Mouse (Mus musculus) cerebellum, postnatal 36 days (tissue): Measurements from ENCODE around the gene Zranb2.

Experiments used
- DNase-seq, 2 experiments: peaks; one replicate each; pipeline ENCODE4 v3.0.0; 2021 to 2022; ENCODE audit warnings: mixed read lengths in 2 of 2

Zranb2 gene

DNA sequence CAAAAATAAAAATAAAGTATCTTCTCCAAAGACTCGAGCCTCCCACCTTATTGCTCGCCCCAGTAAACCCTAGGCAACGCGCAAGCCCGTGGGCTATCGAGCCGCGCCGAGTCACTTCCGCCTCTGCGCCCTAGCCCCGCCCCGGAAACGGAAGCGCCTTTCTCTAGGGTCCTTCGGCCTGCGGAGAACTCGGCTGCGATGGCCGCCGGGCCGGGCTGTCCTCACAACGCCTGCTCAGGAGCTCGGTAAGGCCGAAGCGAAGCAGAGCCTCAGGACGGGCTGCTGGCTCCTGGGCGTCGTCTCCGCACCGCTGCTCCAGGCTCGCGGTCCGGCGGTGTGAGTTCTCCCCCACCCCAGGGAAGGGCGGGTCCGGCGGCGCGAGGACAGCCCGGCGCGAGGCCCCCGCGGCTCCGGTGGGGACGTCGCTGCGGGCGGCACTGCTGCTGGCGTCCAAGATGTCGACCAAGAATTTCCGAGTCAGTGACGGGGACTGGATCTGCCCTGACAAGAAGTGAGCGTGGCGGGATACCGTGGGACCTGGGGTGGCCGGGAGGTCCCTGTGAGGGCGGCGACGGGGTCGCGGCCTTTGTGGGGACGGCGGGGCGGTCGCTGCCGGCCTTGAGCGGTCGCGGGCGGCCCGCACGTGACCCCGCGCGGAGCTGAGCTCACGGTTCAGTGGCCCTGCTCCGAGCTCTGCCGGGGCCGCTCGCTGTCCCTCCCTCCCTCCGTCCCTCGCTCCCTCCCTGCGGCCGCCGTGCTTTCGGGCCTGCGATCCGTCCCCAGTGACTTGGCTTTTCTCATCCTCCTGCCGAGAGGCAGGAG is at the start of gene Zranb2:
Zranb2 (plus strand) TSS at position 197 of the 822 bp plus-strand sequence.
- peak; percentile 96 for DNase-seq

DNA sequence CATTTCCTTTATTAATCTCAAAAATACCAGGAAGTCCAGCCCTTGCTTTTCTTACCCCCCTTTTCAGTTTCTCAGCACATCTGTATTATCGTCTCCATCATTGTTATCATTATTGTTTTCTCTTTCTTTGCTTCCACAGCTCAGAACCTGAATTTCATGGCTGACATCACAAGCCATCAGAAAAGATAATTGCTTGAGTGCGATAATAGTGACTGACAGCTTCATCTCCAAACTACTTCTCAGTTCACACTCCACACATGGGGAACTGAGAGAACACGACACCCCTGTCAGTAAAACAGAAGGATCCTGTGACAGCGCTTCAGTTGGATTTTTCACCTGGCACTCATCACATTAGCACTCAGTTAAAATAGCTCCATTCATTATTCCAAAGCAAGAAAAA is 41.9 kb upstream of the Zranb2 start:
- DNase-seq: no peak

DNA sequence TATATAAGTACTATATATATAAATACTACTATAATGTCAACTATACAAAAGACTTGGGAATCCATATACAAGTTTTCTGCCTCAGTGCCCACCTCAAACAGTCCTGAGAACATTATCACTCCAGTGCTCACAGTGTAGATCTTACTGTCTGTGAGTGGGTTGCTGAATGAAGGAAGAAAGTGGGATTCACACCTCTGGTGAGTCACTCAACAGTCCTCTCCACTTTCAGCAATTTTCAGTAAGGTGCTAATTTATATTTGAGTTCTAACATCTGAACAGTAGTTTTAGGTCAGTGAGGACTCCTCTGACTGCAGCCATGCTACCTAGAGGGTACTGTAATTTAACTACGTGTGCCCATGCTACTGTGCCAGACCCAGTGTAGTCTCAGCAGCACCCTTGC is 31.7 kb upstream of the Zranb2 start:
- DNase-seq: no peak

DNA sequence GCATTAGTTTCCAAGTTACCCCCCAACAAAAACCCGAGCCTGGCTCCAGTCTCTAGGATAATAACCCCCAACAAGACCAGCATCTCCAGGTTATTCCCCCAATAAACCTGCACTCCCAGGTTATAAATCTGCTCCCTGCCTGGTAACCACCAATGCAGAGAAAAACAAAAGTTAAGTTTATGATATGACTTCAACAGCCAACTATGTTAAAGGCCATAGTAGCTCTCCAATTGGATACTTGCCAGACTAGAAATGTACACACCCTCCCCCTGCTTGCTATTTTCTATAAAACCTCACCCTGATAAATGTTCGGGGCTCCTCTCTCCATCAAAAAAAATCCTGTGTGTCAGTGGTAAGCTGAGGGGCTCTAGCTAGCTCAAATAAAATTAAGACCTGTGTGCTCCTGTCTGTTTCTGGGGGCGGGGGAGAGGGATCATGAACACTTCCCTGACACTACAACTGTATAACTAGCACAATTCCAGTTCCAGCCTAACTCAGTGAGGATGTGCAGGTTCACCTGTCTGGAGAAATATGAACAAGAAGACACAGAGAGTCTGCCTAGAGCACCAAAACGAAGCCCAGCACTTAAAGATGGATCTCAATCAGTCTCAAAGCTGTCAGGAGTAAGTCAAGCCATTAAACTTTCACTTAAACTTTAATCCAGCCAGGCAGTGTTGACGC is 19.7 kb upstream of the Zranb2 start:
- DNase-seq: no peak

DNA sequence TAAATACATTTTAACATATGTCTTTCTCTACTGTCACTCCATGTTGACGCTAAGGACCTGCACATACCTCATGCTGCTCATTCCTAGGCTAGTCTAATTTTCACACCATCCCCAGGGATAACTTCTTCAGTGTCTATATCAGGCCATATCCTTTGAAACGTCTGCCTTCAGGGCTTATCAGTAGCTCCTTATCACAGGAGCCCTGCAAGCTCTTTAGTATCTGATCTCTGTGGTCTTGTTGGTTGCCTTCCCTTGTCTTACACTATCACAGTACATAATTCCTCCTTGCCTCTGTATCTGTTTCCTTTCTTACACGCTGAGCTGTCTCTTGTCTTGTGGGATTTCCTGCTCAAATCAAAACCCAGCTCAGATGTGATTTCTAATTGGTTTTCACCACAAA is 17.5 kb upstream of the Zranb2 start:
- no peak for DNase-seq

DNA sequence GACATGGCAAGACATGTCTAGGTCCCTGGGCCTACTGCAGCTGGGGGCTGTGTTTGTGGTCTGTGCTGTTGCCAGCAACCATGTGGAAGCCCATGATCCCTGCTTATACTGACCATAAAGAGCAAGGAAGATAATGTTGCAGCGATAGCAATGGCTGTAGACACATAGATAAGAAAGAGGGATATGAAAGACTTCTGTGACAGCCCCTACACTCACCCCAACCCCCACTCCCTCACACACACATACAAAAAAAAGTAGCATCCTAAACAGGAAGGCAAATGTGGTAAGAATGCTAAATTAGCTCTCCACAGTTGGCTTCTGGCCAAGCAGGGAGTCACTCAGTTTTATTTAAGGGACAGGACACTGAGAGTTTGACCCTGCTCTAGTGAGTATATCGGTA is 16.0 kb upstream of the Zranb2 start:
- DNase-seq: no peak

DNA sequence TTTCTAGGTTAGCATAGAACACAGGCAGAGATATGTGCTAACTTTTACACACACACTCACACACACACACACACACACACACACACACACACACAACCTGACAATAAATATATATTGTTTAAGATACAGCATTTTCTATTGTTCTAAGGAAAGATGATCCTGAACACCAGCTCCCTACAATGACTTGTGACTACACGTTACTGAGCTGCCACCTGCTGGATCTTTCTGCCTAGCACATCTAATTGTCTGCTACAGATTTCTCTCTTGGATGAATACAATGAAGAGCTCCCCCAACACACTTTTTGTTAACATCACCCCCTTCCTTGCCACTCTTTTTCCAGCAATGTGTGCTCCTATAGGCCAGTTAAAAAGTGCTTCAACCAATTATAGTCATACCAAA is 13.5 kb upstream of the Zranb2 start:
- DNase-seq: peak; percentile 67 to 75

DNA sequence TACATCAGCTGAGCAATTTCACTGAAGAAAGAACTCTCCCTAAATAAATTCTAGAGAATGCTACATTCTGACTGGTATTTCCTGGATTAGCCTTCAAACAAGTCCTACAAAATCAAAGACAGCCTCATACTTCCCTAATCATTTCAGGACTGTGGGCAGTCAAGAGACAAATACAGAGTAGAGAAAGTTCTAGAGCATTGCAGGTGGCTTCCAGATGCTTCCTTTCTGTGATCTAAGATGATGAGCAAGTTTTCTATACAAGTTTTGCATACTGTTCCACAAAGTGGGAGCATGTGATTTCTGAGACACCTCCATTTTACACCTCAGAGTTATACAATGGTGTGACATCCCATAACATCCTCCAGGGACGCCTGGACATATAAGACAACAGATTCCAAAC is 10.1 kb upstream of the Zranb2 start:
- no peak for DNase-seq

DNA sequence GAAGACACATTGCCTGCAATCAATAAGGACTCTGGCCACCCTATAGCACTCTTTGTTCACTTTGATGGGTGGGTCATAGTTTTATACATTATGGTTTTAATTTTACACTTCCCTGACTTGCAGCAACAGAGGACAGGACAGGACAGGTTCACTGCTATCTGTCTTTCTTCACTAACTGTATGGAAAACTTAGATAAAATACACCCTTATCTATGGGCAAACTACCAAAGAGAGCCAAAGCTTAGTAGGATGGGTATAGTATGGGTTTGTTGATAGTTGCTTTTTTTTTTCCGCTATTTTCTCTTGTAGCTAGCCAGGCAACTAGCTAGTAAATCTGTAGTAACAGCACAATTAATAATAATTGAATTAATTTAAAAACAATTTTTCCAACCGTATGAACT is 2.4 kb upstream of the Zranb2 start:
- DNase-seq: no peak

DNA sequence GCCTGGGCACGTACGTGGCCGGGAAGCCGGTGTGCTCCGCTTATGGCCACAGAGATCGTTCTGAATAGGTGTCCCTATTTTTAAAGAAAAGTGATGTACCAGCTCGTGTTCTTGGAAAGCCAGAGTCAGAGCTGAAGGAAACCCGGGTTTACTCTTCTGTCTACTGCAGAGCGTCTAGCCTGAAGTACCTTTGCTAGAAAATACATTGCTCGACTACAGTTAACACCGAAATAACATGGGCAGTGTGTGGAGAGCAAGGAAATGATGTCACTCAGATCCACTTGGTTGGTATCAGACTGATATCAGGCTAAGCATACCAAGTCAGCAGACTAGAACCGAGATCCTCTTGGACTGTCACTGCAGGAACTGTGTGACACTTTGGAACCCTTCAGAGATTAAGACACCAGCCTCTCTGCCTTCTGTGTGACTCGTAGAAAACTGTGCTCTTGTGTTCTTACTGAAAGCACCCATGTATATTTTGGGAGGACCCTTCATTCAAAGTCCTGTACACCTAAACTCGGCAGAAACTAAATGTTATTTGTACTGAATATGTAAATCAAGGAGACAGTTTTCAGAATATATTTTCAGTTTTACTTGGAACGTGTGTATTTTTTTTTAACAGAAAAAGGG is 941 bp downstream of the Zranb2 start:
- DNase-seq: no peak

DNA sequence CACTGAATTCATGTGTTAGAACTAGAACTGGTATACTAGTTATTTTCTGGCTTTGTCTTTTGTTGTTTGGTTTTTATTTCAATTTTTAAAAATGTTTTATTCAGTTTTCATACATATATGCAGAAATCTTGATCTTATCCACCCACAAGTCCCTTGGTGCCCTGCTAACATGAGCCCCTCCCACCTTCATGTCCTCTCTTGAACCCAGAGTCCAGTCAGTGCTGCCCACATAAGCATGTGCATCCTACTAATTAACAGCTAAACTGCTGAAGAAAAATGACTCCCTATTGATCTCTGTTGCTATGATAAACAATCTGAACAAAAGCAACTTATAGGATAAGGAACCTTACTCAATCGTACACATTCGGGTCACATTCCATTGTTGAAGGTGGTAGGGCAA is 15.4 kb downstream of the Zranb2 start:
- DNase-seq: no peak

DNA sequence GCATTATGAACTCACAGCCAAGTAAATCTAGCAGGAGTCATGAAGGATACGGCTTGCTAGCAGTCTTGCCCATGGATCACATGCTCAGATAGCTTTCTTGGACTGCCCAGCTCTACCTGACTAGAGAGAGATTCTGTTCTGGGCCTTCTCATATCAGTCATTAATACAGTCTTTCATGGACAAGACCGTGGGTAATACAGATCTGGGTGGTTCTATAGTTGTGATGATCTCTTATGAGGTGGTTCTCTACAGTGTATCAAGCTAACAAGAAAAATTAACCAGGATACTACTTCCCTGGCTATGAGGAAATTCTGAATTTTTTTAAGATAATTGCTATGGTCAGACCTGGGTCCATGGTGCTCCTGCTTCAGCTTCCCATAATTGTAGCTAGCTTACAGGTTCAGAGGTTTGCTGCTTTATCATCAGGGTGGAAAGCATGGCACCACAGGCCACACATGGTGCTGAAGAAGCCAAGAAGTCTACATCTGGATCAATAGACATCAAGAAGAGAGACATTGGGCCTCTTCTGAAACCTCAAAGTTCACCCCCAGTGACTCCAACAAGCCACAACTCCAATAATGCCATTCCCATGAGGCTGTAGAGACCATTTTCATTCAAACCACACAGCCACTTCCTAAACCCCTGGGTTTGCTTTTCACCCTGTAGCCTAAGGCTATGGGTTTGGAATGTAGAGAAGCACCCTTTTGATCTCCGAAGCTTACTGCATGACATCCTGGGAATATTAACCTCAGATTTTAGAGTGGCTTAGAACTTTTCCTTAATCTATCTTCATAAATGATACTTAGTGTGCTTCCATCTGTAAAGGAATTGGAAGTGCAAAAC is 16.0 kb downstream of the Zranb2 start:
- DNase-seq: no peak

DNA sequence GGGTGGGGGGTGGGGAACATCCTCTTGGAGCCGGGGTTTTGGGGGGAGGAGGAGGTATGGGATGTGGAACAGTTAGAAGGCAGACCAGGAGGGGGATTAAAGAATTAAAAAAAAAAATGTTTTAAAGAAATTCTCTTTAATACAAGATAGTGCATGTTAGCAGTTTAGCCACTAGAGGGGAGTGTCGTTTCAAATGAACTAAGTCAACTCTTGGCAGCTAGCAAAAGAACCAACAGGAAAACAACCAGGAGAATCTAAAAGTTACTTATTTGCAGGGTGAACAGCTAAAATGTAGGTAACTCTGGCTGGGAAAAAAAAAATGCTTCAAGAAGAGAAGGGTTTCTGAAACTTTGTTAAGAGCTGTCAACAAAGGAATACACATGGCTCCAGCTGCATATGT is 31.2 kb downstream of the Zranb2 start:
- DNase-seq: no peak

DNA sequence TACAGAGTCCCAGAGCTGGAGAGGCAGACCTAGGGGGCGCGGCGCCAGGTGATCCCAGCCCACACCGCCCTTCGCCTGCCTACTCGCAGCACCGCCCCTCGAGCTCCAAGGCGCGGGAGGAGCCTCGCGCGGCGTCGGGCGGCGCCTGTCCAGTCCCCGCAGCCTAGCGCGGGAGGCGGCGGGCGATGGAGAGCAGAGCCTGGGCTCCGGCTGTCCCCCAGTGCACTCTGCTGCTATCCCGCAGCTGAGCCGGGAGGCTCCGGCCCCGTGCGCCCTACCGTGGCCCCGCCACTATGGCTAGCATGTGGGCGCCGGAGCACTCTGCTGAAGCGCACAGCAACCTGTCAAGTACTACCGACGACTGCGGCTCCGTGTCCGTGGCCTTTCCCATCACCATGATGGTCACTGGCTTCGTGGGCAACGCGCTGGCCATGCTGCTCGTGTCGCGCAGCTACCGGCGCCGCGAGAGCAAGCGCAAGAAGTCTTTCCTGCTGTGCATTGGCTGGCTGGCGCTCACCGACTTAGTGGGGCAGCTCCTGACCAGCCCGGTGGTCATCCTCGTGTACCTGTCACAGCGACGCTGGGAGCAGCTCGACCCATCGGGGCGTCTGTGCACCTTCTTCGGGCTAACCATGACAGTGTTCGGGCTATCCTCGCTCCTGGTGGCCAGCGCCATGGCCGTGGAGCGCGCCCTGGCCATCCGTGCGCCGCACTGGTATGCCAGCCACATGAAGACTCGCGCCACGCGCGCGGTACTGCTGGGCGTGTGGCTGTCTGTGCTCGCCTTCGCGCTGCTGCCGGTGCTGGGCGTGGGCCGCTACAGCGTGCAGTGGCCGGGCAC is 33.0 kb downstream of the Zranb2 start, which contains the start of gene Ptger3:
Ptger3 (plus strand) TSS at position 168 of the 841 bp plus-strand sequence.
- no peak for DNase-seq

DNA sequence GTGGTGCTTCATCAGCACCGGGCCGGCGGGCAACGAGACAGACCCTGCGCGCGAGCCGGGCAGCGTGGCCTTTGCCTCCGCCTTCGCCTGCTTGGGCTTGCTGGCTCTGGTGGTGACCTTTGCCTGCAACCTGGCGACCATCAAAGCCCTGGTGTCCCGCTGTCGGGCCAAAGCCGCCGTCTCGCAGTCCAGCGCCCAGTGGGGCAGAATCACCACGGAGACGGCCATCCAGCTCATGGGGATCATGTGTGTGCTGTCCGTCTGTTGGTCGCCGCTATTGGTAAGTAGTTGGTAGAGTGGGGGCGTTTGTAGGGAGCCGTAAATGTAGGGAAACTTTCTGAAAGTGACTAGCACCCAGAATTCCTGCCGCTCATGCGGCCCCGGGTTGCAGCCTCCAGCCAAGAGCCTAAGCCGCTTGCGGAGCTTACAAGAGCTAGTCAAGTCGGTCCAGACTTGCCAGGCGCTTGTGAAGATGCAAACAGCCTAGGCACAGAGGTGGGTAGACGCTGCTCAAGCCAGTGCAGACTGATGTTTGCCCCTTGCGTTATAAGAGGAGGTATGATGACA is 33.7 kb downstream of the Zranb2 start:
- no peak for DNase-seq

DNA sequence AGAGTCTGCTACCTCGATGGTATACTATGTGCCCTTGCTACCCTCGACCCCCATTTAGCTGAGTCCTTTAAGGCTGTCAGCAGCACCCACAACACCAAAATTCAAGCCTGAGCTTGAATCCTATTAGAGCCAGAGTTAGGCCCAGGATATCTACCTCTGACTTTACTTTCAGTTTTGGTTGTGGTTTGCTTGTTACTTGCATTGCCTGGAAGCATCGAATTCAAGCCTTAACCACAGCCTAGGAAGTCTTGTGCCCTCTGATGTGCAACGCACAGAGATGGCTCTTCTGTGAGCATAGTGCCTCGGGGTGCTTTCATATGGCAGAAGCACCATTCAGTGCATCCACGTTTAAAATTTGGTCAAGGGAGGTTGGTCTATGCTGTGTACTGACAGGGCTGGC is 38.1 kb downstream of the Zranb2 start:
- DNase-seq: no peak

DNA sequence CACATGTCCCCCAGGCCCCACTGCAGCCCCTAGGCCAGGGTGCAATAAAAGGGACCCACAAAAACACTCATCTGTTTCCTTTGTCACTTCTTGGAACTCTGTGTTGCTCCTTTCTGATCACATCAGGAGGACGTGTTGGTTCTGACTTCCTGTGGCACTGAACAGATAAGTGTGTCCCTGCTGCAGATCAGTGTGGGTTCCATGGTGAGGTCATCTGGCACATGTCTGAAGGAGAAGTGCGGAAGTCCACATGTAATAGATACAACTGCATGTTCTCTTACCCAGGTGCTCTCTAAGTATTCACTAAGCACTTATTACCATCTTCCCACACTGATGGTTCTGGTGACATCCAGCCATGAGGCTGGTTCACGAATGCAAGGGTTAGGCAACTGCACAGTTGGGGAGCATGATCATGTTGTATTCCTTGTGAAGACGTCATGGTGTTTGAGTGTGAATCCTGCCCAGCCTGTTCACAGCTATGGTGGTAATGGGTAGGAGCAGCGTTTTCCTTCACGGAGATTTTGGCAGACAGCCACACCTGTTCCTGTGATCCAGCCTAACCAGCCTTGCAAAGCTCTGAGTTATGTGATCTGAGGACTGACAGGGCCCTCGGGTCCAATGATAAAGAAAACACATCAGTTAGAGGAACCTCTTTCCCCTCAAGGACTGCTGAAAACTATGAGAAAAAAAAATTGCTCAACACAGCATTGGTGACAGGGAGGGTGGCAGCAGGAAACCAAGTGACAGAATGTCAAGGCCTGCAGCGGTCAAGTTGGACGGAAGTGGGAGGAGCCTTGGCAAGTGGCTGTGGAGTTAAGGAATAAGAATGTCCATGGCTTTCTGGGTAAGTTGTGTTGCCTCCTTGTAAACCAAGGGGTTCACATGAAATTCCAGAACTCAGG is 41.7 kb downstream of the Zranb2 start:
- DNase-seq: no peak

DNA sequence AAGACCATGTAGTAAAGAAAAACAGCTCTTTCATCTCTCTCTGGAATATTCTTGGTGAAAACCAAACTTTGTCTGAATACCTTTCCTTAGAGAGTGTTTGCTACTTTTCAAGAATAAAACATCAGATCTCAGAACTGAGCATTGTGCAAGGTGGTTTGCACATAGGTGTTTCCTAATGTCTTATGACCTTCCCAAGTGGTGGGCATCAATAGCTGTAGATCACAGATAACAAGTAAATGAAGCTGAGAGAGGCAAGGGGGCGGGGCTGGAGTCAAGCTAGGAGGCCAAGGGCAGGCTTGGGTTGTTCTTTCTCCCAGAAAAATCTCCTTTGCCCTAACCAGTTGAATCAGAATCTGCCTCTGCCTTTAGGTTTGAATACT is 42.4 kb downstream of the Zranb2 start:
- no peak for DNase-seq

DNA sequence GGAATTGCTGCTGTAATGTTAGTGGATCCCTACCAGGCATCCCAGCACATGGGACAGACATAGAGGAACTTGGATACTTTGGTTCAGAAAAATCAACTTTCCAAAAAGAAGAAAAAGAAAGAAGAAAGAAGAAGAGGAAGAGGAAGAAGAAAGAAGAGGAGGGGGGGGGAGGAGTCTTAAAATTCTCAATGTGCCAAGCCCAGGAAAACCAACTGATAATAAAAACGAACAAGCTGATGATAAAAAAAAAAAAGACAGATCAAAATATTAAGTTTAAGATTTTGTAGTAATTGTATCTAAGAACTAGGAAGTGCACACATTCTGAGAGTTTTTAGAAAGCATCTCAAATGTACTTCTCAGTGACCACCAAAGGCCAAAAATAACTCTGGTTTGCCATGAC is 42.9 kb downstream of the Zranb2 start:
- no peak for DNase-seq

DNA sequence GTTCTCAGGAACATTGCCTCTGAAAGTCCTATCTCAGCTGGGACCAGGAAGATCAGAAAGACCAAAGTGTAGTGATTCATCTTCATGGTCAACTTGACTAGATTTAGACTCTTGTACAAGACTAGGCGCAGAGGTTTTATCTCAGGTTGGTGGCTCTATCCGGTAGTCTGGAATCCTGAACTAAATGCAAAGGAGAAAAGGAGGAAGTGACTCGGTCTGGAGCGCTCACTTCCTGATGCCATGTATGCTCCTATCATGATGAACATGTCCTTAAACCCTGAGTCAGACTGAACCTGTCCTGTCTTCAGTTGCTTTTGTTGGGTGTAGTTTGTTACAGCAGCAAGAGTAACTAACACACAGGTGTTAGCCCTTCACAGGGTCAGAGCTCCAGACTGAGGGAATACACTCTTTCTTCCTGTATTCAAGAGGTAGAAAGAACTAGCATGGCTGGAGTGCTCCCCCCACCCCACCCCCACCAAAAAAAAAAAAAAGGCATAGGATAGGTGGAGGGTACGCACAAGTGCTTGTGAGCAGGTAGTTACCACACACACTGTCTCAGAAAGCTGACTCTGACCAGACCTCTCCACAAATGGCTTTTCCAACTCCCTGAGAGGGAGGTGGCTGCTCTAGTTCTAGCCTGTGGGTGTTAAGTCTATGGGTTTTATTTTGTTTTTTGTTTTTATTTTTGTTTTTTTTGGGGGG is 44.7 kb downstream of the Zranb2 start:
- no peak for DNase-seq
